Mouse (Mus musculus) cerebellum, adult 2 months (tissue): ENCODE data around the gene Chst14.

Source experiments
- CTCF ChIP-seq: fragments of 200-500 bp; IDR thresholded peaks from 2 replicates; pipeline ENCODE4 v1.5.1; 2011; ENCODE audit warnings: low read depth, mild to moderate bottlenecking, control low read depth, low read length, moderate library complexity, borderline replicate concordance; ENCODE audit not compliant: insufficient read depth
- POLR2A ChIP-seq: fragments of 200-500 bp; IDR thresholded peaks from 2 replicates; pipeline ENCODE4 v1.6.1; 2011; ENCODE audit warnings: low read length, control low read depth, borderline replicate concordance; ENCODE audit not compliant: insufficient read depth

DNA sequence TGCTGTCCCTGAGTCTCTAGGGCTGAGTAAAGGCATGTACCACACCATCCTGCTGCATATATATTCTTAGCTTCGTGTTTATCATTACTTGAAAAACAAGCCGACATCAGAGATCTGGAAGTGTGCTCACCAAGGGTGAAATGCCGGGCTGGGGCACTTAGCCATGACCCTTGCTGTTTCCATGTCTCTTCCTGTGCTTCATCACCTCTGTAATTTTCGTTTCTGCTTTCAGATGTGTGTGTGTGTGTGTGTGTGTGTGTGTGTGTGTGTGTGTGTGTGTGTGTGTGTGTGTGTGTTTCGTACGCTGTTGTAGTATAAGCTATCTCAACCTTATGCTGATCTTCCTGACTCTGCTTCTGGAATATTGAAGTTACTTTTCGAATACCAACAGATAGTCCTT is 15.0 kb downstream of the Chst14 start:
- no peak for TF ChIP-seq CTCF
- TF ChIP-seq POLR2A: no peak
